Mouse (Mus musculus): ENCODE measurements around the gene Calu.

GRCm38 (mm10) chr6:29299112-29299511 lies 48.8 kb upstream of the Calu start:
- TF ChIP-seq E2F4 (IDR thresholded peaks at IDR 0.05; ENCODE audit: borderline replicate concordance, low read depth, low read length) (no peak), CHD2 (IDR thresholded peaks at IDR 0.05; ENCODE audit: low read length) (no peak)

All from MEL (cell line).